Comparison of ENCODE assay signal across 17 mouse cellular contexts in genomic region chr2:104558938-104559337, GRCm38 (mm10). TPM values are rescaled to one million over a fixed set of nuclear protein-coding genes. Genes with fewer than 3 reads are reported as not detected.
DNase-seq lines count a peak whose midpoint lies in the region; ATAC-seq and TF ChIP-seq lines count a peak whose summit lies in the region.
"Had no signal": no experiment of that assay in that cellular context is flagged by ENCODE, and none has a peak within 500 bp of the region (broad histone marks: within the 10 kb centered on the region; RNA-seq: fewer than 3 reads in every experiment).

No protein-coding gene starts in this region.

- peak; percentile 52; the same call in 1 of the 2 replicates for ATAC-seq in hindbrain, embryonic 13.5 days (ENCODE audit: low FRiP score)
- no peak for ATAC-seq in hindbrain, embryonic 12.5 days (ENCODE audit: low FRiP score)
- peak; percentile 50 for ATAC-seq in neural tube, embryonic 13.5 days (ENCODE audit: low read depth)
- ATAC-seq: activated CD4-positive, CD25-positive, alpha-beta regulatory T cell, adult 4 months had no signal

- no peak overlapping the region for H3K27ac ChIP-seq in hindbrain, embryonic 13.5 days
- no peak overlapping the region for H3K27ac ChIP-seq in hindbrain, embryonic 12.5 days
- no peak overlapping the region for H3K27ac ChIP-seq in neural tube, embryonic 13.5 days (replicated peaks)
- H3K27ac ChIP-seq: heart, embryonic 10.5 days had no signal

- 73% methylated on average over 6 of the region's 6 CpGs for WGBS in hindbrain, embryonic 13.5 days
- 72% methylated on average over 6 of the region's 6 CpGs for WGBS in hindbrain, embryonic 12.5 days
- 67% methylated on average over 6 of the region's 6 CpGs for WGBS in neural tube, embryonic 13.5 days
- WGBS in lung, adult 2 months, result 72% methylated on average over 6 of the region's 6 CpGs

- 0 out of 2 replicates have a peak, but pooled peaks cover 2% of the 10 kb centered on the region for H3K4me1 ChIP-seq in hindbrain, embryonic 13.5 days (replicated peaks)
- no peaks in the 10 kb centered on the region for H3K4me1 ChIP-seq in hindbrain, embryonic 12.5 days
- H3K4me1 ChIP-seq in neural tube, embryonic 13.5 days (replicated peaks), result no peaks in the 10 kb centered on the region
- no peaks in the 10 kb centered on the region for H3K4me1 ChIP-seq in lung, adult 2 months (ENCODE audit: control insufficient read depth, insufficient read depth, low read length)
- H3K4me1 ChIP-seq: heart, embryonic 10.5 days had no signal

- DNase-seq in neural tube, embryonic 10.5 days (ENCODE audit: extremely low spot score, low spot score), result no peak
- peak; percentile 49 for DNase-seq in brain, embryonic 14.5 days (ENCODE audit: low read depth)
- DNase-seq in lung, adult 2 months, result no peak
- DNase-seq in kidney, adult 9 months, result no peak
- DNase-seq: adrenal gland, postnatal 25 days; cerebellum, adult 2 months; gastrocnemius, postnatal 36 days; heart, postnatal 14 days; kidney, postnatal 4 days; lung, adult 18-20 months; lung, postnatal 36 days; thymus, adult 18-20 months had no signal

- no peaks in the 10 kb centered on the region for H3K36me3 ChIP-seq in hindbrain, embryonic 13.5 days
- H3K36me3 ChIP-seq in hindbrain, embryonic 12.5 days, result no peaks in the 10 kb centered on the region
- H3K36me3 ChIP-seq in neural tube, embryonic 13.5 days, result no peaks in the 10 kb centered on the region
- H3K36me3 ChIP-seq: heart, embryonic 10.5 days had no signal

- no peak overlapping the region for H3K9ac ChIP-seq in hindbrain, embryonic 13.5 days
- no peak overlapping the region for H3K9ac ChIP-seq in hindbrain, embryonic 12.5 days
- no peak overlapping the region for H3K9ac ChIP-seq in neural tube, embryonic 13.5 days

- no peaks in the 10 kb centered on the region for H3K9me3 ChIP-seq in hindbrain, embryonic 13.5 days
- no peaks in the 10 kb centered on the region for H3K9me3 ChIP-seq in hindbrain, embryonic 12.5 days (replicated peaks)
- no peaks in the 10 kb centered on the region for H3K9me3 ChIP-seq in neural tube, embryonic 13.5 days
- H3K9me3 ChIP-seq: heart, embryonic 10.5 days had no signal

- H3K27me3 ChIP-seq in hindbrain, embryonic 13.5 days, result no peaks in the 10 kb centered on the region
- H3K27me3 ChIP-seq in hindbrain, embryonic 12.5 days, result no peaks in the 10 kb centered on the region
- H3K27me3 ChIP-seq in neural tube, embryonic 13.5 days, result no peaks in the 10 kb centered on the region

- no peak overlapping the region for H3K4me3 ChIP-seq in hindbrain, embryonic 13.5 days
- H3K4me3 ChIP-seq in hindbrain, embryonic 12.5 days, result no peak overlapping the region
- H3K4me3 ChIP-seq in neural tube, embryonic 13.5 days, result no peak overlapping the region
- H3K4me3 ChIP-seq in lung, adult 2 months (replicated peaks; ENCODE audit: extremely low read depth, low read depth, low read length), result no peak overlapping the region
- H3K4me3 ChIP-seq: heart, embryonic 10.5 days had no signal

- TF ChIP-seq POLR2A in brain, embryonic 14.5 days (IDR thresholded peaks at IDR 0.05; ENCODE audit: borderline replicate concordance, extremely low read depth, insufficient read depth, insufficient read length, poor library complexity, severe bottlenecking), result no peak
- TF ChIP-seq POLR2A in lung, adult 2 months (IDR thresholded peaks at IDR 0.05; ENCODE audit: borderline replicate concordance, extremely low read depth, low read depth, low read length), result no peak

- no peak overlapping the region for H3K4me2 ChIP-seq in hindbrain, embryonic 13.5 days
- H3K4me2 ChIP-seq in hindbrain, embryonic 12.5 days (replicated peaks), result no peak overlapping the region
- no peak overlapping the region for H3K4me2 ChIP-seq in neural tube, embryonic 13.5 days

- no peak for TF ChIP-seq CTCF in brain, embryonic 14.5 days (IDR thresholded peaks at IDR 0.05; ENCODE audit: borderline replicate concordance, extremely low read depth, insufficient read depth, insufficient read length)
- no peak for TF ChIP-seq CTCF in lung, adult 2 months (IDR thresholded peaks at IDR 0.05; ENCODE audit: insufficient read depth, low read length)

RNA-seq across cellular contexts. Expression of gene Cstf3, which starts 31.4 kb away (rescaled TPM):
- 106 and 111 TPM in 2 replicates for polyA plus RNA-seq in hindbrain, embryonic 13.5 days (2015; fragmentation: Nextera tagmentation; extraction: Ambion mirVana)
- 105 TPM in 2 replicates for polyA plus RNA-seq in hindbrain, embryonic 12.5 days (2016; fragmentation: Nextera tagmentation; extraction: Ambion mirVana)
- 97.2 and 108 TPM in 2 replicates for polyA plus RNA-seq in neural tube, embryonic 13.5 days (2015; fragmentation: Nextera tagmentation; extraction: Ambion mirVana)
- polyA plus RNA-seq in brain, embryonic 14.5 days (2012; rRNA removed), result 55.3 and 55.5 TPM in 2 replicates
- 5.1 and 9.7 TPM in 2 replicates for polyA plus RNA-seq in lung, adult 2 months (2012; rRNA removed)
